Mouse (Mus musculus) embryonic fibroblast, embryonic 13.5 days (primary cell): Measurements from ENCODE around the gene Map3k19. TPM values are rescaled to one million over a fixed set of nuclear protein-coding genes. Genes with fewer than 3 reads are reported as not detected.

Experiments used
- H3K27ac ChIP-seq: 2 replicates; pipeline ENCODE4 v1.5.1; 2012; ENCODE audit warnings: low read length, control low read depth, inconsistent platforms; ENCODE audit not compliant: insufficient read depth
- H3K4me1 ChIP-seq: 2 replicates; pipeline ENCODE4 v1.6.1; 2011; ENCODE audit warnings: low read length; ENCODE audit not compliant: control insufficient read depth, insufficient read depth
- H3K4me3 ChIP-seq: 2 replicates; pipeline ENCODE4 v1.5.1; 2011; ENCODE audit warnings: mild to moderate bottlenecking, control low read depth, low read length; ENCODE audit not compliant: insufficient read depth
- CTCF ChIP-seq: IDR thresholded peaks from 2 replicates; pipeline ENCODE4 v1.5.1; 2011; ENCODE audit warnings: mild to moderate bottlenecking, control low read depth, low read length, moderate library complexity, borderline replicate concordance; ENCODE audit not compliant: insufficient read depth
- POLR2A ChIP-seq: IDR thresholded peaks from 2 replicates; pipeline ENCODE4 v1.6.1; 2011; ENCODE audit warnings: low read depth, mild to moderate bottlenecking, control low read depth, low read length, moderate library complexity
- polyA plus RNA-seq: library from polyadenylated mRNA; stranded (reverse); fragments of >200 nt; gene quantifications from 2 replicates; pipeline ENCODE4 v1.2.4, GENCODE M21; 2011; ENCODE audit warnings: low read depth; ENCODE audit not compliant: missing spikeins, insufficient read length

Gene Map3k19
- polyA plus RNA-seq, 1 experiment, result not detected

DNA sequence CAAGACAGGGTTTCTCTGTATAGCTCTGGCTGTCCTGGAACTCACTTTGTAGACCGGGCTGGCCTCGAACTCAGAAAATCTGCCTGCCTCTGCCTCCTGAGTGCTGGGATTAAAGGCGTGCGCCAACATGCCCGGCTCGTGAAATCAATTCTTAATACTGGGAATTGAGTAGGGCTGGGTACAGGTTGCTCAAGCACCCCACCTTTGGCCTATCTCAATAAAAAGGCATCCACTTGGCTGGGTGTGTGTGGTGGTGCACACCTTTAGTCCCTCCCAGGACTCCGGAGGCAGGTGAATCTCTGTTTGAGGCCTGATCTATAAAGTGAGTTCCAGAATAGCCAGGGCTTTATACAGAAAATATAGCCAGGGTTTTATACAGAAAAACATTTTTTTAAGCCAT, 46.2 kb downstream of the Map3k19 start:
- no peak overlapping the region for H3K4me3 ChIP-seq
- no peak for TF ChIP-seq CTCF
- TF ChIP-seq POLR2A, result no peak
- H3K4me1 ChIP-seq, result no peaks in the 10 kb centered on the region
- H3K27ac ChIP-seq, result no peak overlapping the region

DNA sequence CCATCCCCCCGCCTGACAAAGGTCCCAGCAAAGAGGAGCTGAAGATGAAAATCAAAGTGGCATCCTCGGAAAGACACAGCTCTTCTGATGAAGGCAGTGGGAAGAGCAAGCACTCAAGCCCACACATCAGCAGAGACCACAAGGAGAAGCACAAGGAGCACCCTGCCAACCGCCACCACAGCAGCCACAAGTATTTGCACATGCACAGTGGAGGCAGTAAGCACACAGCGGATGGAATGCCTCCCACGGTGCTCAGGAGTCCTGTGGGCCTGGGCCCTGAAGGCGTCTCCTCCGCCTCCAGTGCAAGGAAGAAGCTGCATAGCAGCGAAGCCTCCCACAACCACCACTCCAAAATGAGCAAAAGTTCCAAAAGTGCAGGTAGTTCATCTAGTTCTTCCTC, 51.9 kb downstream of the Map3k19 start:
- TF ChIP-seq POLR2A (no peak), CTCF (no peak)
- Histone ChIP-seq H3K27ac (no peak overlapping the region), H3K4me1 (no peaks in the 10 kb centered on the region), H3K4me3 (no peak overlapping the region)

DNA sequence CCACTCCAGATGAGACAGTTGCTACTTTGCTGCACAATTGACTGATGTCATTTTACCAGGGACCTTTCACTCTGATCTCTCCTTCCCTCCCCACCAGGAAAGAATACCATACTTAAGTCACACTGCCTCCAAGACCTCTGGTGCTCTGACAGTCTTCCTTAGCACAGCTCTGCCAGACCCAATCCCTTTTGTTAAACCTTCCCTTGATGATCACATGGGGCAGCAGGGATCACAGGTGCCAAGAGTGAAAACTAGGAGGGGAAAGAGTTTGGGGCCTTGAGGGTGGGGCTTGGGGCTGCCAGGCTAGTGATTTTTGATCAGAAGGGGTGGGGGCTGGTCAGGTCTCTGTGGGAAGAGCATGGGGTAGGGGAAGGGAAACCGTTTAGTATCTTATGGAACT, 58.1 kb downstream of the Map3k19 start:
- TF ChIP-seq POLR2A (no peak), CTCF (no peak)
- Histone ChIP-seq H3K27ac (no peak overlapping the region), H3K4me3 (no peak overlapping the region), H3K4me1 (no peaks in the 10 kb centered on the region)

DNA sequence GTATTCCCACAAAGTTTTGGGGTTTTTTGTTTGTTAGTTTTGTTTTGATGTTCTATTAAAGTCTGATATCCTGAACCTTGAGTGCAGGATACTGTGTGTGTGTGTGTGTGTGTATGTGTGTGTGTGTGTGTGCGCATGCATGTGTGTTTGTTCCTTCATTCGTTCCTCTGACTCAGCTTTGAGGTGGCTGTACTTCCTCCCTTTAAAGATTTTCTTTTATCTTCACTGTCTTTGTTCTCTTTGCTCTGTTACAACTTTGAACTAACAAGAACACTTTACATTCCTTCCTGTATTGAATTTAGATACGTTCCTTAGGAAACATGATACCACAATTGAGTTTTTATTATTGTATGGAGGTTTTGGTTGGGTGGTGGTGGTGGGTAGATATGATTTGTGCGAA, 58.5 kb downstream of the Map3k19 start:
- no peak overlapping the region for H3K4me3 ChIP-seq
- H3K4me1 ChIP-seq, result no peaks in the 10 kb centered on the region
- TF ChIP-seq CTCF, result no peak
- TF ChIP-seq POLR2A, result no peak
- H3K27ac ChIP-seq, result no peak overlapping the region

DNA sequence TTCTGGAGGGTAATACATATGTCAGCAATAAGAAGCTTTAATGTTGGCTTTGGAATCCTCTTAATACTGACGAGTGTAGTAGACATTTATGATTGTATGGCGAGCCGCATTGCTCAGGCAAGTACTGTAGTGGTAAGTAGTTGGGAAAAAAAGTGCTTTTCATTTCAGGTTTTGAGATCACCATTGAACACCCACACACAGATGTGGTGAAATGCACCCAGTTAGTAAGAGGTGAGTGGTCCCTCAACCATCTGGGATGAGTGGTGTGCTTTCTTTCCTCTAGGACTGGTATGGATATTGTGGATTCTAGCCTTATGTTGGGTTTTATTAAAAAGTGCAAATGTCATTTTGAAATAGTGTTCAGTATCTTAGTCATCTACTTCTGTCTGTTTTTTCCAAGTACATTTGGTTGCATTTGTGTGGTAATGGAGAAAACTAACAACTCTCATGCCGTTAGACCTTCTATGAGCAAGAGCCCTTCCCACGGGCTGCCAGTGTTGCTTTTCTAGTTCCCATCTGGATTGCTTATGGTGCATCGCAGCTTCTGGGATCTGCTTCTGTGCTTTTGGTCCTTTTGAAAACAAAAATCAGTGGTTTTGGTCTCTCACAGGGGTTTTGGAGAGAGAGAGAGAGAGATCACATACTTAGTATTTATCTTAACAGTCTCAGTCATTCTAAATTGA, 59.6 kb downstream of the Map3k19 start:
- Histone ChIP-seq H3K27ac (no peak overlapping the region; the same call in 1 of the 2 replicates), H3K4me1 (no peaks in the 10 kb centered on the region), H3K4me3 (no peak overlapping the region)
- TF ChIP-seq CTCF (no peak), POLR2A (no peak)

DNA sequence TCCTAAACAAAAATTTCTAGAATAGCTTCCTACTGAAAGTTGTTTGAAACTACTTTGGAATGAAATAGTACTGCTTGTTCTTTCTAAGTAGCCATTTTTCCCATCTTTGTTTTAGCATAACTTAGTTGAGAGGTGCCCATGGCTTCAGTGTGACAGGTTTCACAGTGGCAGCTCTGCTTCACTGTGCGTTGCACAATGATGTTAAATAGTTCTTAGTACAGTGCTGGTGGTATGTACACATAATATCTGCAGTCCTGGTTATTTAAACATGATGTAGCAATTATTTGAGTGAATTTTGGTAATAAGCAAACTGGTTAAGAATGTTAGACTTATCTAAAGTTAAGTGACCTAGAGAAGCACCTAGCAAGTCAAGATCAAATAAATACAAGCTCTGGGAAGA, 61.4 kb downstream of the Map3k19 start:
- TF ChIP-seq CTCF, result no peak
- TF ChIP-seq POLR2A, result no peak
- H3K4me1 ChIP-seq, result no peaks in the 10 kb centered on the region
- no peak overlapping the region for H3K4me3 ChIP-seq
- no peak overlapping the region for H3K27ac ChIP-seq

DNA sequence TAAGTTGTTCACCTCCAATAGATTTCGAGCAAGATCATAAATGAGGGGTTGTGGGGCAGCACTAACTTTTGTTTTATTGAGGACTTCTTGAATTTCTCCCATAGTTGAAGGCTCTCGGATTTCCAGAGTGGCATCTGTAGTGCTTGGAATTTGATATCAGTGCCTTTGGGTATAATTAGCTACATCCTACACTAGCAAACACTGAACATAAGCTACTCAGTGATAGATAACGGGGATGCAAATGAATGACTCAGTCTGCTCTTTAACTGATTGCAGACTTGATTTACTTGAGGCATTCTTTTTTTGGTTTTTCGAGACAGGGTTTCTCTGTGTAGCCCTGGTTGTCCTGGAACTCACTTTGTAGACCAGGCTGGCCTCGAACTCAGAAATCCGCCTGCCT, 65.9 kb downstream of the Map3k19 start:
- H3K4me3 ChIP-seq, result no peak overlapping the region
- no peak overlapping the region for H3K27ac ChIP-seq
- peaks cover under 1% of the 10 kb centered on the region; the same call in 1 of the 2 replicates for H3K4me1 ChIP-seq
- TF ChIP-seq CTCF (no peak), POLR2A (no peak)

DNA sequence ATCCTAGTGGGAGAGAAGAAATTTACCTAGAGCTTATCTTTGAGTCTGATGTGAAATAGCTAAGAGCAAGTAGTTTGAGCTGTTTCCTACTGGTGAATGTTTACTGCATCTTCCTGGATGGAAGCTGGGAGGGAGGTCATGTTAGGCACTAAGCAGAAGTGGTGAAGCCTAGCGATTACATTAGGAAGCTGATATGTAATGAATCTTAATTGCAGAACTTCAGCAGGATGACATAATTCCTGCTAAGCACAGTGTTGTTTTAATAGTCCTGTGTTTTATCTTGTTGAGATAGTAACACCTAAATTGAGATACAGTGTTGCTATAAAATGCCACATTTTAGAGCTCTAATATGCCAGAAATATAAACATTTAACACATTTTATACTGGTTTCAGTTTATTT, 68.9 kb downstream of the Map3k19 start:
- Histone ChIP-seq H3K4me1 (peaks cover 10% of the 10 kb centered on the region), H3K4me3 (no peak overlapping the region), H3K27ac (no peak overlapping the region)
- TF ChIP-seq POLR2A (no peak), CTCF (no peak)

DNA sequence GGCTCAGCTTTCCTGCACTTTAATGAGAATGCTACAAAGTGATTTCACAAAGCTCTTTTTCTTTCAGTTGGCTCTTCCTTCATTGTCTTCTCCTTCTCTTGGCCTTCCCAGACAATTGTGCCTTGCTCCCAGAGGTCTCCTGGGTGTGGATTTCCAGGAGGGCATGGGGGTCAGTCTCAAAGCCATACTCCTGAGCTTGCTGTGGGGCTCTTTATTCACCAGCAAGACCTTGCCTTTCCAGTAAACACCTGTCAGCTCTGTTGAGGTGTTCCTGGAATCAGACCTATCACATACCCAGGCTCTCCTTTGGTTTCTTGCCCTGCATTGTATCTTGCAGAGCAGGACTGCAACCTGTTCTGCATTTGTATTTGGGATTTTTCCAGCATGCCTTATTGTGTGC, 71.0 kb downstream of the Map3k19 start:
- Histone ChIP-seq H3K4me3 (no peak overlapping the region), H3K27ac (no peak overlapping the region), H3K4me1 (peaks cover 10% of the 10 kb centered on the region)
- TF ChIP-seq POLR2A, result no peak
- no peak for TF ChIP-seq CTCF

DNA sequence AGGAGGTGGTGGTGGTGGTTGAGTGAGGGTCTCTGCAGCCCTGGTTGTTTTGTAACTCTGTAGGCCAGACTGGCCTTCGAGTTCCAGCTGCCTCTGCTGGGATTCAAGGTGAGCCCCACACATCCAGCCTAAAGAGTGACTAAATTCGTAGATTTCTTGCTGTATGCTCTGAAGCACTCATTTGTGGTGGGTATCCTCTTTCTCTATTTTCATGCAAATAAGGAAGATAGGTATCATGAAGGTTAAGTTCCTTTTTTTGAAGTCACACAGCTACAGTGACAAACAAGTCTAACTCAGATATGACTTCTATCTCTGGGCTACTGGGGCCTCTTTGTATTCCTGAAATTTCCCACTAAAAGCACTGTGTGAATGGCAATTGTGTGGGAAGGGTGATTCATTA, 74.0 kb downstream of the Map3k19 start:
- Histone ChIP-seq H3K4me3 (no peak overlapping the region), H3K27ac (no peak overlapping the region), H3K4me1 (peaks cover 12% of the 10 kb centered on the region)
- TF ChIP-seq CTCF (no peak), POLR2A (no peak)
